Mouse (Mus musculus): Measurements from ENCODE around the gene Ablim2.

Ablim2 gene

GRCm38 (mm10) chr5:35739536-35740278 lies 18.0 kb upstream of the Ablim2 start, which contains the start of gene Sh3tc1:
Gene Sh3tc1, minus strand, starts transcription at chr5:35739987.
- DNase-seq (ENCODE audit: low spot score in 2 of 2), result no peak

DNA sequence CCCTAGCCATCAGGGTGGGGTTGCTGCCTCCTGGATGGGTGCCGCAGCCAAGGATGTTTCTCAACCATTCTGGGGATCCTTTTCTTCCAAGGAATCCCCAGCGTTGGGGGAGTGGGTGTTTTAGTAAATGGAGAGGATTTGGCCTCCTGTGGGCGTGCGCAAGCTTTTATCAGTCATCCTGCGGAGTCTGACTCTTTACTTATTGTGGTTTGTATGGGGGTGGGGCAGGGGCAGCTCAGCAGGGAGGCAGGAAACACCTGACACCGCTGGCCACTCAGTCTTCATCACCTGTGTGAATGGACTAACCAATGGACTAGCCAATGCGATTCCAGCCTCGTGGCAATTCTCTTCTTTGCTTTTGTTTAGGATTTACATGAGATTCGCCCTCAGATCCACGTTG lies 17.0 kb upstream of the Ablim2 start:
- DNase-seq (ENCODE audit: low spot score in 2 of 2), result no peak

DNA sequence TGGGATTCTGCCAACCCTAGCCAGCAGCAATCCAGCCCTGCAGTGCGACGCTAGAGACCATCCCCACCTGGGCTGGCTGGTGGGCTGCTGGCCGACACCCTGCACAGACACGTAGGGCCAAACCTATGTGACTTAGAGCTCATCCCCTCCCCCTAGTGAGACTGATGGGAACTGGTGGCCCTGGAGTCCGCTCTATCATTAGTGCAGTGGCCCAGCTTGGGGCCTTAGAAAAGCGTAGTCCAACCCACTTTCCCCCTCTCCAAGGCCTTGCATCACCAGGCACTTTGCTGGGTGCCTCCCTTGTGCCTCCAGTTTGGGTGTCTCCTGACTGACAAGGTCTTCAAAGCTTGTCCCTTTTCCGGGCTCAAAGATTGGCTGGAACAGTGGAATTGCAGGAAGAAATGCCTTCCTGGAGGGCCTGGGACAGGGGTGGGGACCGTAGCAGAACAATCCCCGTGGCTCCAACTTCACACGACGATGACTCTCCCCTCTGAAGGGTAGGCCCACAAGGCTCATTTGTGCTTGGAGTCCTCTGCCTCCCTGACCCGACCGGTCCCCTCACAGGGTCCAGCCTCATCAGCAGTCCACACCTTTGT lies 16.4 kb upstream of the Ablim2 start:
- DNase-seq (ENCODE audit: low spot score in 2 of 2), result no peak

GRCm38 (mm10) chr5:35743238-35743951 lies 14.3 kb upstream of the Ablim2 start:
- DNase-seq (ENCODE audit: low spot score in 2 of 2), result no peak

GRCm38 (mm10) chr5:35743990-35744722 lies 13.5 kb upstream of the Ablim2 start:
- no peak for DNase-seq (ENCODE audit: low spot score in 2 of 2)

DNA sequence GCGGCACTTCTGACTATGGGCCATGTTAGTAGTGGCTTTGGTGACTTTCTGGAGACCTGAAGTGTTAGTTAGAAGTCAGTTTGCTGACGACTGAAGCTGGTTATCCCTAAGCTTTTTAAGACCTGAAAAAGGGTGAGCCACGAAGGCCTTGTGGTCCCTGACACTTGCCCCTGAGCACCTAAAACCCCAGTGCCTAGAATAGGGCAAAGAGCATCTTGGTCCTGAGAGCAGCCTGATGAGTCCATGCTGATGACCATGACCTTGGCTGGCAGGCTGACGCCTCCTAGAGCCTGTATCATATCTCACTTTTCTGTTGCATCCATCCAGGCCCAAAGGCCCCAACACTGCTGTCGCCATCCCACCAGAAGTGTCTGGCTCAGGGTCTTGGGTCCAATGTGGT lies 12.3 kb upstream of the Ablim2 start:
- no peak for DNase-seq (ENCODE audit: low spot score in 2 of 2)

- DNase-seq (ENCODE audit: low spot score in 2 of 2), result peak in 1 of 2 experiments; percentile 70
These were observed 10.8 kb upstream of the Ablim2 start for GRCm38 (mm10) chr5:35746910-35747309.

DNA sequence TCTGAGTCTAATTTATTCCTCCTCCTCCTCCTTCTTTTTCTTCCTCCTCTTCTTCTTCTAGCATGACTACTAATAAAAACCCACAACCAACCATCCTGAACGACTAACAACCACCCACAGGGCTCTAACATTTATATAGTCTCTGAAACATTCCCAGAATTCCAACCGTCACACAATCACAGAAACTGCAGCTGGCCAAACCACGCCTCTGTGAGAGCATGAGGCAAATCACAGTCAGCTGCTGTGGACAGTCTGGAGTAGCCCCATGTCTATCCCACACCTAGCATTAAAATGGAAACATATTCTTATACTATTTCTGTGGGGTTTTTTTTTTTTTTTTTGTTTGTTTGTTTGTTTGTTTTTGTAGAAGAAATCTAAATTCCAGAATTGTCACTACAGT lies 8.3 kb upstream of the Ablim2 start:
- no peak for DNase-seq (ENCODE audit: low spot score in 2 of 2)

DNA sequence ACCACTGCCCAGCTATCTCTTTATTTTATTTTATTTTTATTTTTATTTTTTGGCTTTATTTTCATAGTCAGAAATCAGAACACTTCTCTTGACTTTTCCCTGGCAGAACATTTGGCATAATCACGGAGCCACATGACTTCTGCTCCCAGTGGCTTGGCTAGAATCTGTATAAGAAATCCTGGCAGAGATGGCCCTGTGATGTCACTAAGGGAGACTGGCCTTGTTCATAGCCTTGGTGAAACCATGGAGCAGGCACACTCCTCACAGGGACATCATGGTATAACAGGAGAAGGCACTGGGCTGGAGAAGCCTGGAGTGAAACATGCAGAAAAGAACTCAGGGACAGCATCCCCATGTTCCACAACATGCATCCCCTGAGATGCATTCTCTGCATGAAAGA lies 7.7 kb upstream of the Ablim2 start:
- no peak for DNase-seq (ENCODE audit: low spot score in 2 of 2)

GRCm38 (mm10) chr5:35751016-35751415 lies 6.7 kb upstream of the Ablim2 start:
- DNase-seq (ENCODE audit: low spot score in 2 of 2), result no peak

- no peak for DNase-seq (ENCODE audit: low spot score in 2 of 2)
These were observed 2.4 kb upstream of the Ablim2 start for GRCm38 (mm10) chr5:35755131-35755733.

DNA sequence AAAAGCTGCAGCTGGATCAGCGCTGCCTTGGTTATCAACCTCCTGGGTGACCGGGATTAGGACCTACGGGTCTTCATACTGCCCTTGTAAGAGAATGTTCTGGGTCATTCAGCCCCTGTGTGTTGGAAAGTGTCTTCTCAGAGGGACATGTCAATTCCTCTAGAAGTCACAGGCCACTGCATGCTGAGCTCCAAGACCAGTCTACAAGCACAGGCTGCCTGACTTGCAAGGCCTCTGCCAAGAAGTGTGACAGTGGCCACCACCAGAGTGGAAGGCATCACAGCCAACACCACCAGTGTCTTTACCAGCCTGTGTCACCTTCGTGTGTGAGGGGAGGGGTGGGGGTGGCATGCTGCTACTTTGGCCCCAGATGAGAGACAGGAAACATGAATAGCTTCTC lies 1.7 kb upstream of the Ablim2 start:
- DNase-seq (ENCODE audit: low spot score in 2 of 2), result no peak

- peak; percentile 70 to 76 for DNase-seq (ENCODE audit: low spot score in 2 of 2)
These were observed 562 bp upstream of the Ablim2 start for GRCm38 (mm10) chr5:35756997-35757638.

DNA sequence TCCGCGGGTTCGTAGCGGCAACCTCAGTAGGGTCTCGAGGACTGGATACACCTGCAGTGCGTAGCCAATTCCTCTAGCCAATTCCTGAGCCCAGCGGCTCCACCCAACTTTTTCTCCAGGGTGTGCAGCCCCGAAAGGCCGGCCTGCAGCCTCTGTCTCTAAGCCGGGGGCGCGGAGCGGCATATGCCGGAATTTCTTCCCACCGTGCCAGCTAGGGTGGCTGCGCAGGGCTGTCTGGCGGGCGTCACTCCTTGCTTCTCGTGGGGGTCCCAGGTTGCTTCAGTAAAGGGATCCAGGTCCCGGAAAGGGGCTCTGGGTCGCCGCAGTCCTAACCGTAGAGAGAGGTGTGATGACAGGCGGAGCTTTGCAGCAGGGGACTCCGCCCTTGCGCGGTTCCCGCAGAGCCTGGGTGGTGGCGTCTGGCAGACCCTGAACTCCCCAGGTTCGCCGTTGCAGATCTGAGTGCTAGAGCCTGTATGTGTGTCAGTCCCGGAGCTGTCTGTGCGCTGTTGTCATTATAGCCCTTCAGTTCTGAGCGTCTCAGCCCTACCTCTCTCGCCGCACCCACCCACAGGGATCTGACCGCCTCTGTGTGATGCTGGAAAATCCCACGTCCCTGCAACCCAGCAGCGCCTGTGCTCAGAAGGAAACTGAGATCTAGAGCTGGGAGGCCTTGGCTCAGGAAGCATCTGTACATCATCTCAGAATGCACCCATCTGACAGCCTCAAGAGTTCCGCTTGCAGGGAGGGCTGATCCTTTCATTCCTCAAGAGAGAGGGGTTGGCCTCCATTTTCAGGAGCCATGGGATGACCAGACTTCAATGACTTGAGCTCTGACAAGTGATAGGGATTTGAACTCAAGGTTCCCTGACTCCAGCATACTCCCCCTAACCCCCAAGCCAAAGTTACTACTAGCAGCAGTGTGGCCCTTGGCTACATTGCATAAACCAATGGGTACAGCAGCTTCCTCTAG lies 687 bp downstream of the Ablim2 start:
- DNase-seq (ENCODE audit: low spot score in 2 of 2), result peak; percentile 44 to 61

DNA sequence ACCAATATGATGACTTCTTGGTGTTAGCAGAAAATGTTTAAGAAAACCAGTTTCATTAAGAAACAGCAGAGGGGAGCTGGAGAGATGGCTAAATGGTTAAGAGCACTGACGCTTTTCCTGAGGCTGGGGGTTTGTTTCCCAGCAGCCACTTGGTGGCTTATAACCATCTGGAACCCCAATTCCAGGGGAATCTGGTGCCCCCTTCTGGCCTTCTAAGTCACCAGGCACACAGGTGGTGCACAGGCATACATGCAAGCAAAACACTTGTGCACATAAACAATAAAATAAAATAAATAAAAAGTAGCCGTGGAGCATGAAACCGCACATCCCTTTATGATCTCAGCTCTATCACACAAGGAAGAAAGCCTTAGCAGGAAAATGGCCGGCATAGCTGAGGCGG lies 3.6 kb downstream of the Ablim2 start:
- DNase-seq (ENCODE audit: low spot score in 2 of 2), result no peak

GRCm38 (mm10) chr5:35762388-35762787 lies 4.7 kb downstream of the Ablim2 start:
- DNase-seq (ENCODE audit: low spot score in 2 of 2), result no peak

GRCm38 (mm10) chr5:35762850-35763249 lies 5.2 kb downstream of the Ablim2 start:
- DNase-seq (ENCODE audit: low spot score in 2 of 2), result no peak

DNA sequence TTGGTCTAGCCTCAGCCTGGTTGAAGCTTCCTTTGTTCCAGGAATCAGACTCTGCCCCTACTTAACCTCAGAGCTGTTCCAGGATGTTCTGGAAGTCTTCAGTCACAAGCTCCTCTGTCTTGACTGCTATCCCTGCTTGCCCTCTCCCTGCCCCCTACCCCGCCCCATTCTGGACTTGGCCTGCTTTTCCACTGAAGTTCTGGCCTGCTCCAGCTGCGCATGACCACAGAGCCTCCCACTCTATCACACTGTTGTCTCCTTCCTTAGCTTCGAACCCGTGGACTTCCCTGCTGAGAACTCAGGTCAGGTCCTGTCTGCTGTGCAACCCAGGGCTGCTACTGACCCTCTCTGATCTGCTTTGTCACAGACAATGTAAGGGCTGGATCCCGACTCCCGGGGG lies 8.2 kb downstream of the Ablim2 start:
- no peak for DNase-seq (ENCODE audit: low spot score in 2 of 2)

GRCm38 (mm10) chr5:35768525-35768924 lies 10.8 kb downstream of the Ablim2 start:
- DNase-seq (ENCODE audit: low spot score in 2 of 2), result no peak

- no peak for DNase-seq (ENCODE audit: low spot score in 2 of 2)
These were observed 11.3 kb downstream of the Ablim2 start for GRCm38 (mm10) chr5:35768997-35769396.
